Mouse (Mus musculus) heart, postnatal 4 days (tissue): ENCODE results near the gene Ddx3x. TPM values are rescaled to one million over a fixed set of nuclear protein-coding genes. Genes with fewer than 3 reads are reported as not detected.
"Not testable (repeated sequence)": the region's sequence is repeated elsewhere in the genome, so short reads cannot be mapped to it uniquely, and the experiment has no call there.

ENCODE experiments used
- DNase-seq: peaks from one replicate; pipeline ENCODE4 v3.0.0; 2021
- total RNA-seq, 2 experiments: library from RNA; stranded (reverse); gene quantifications; 2 replicates each; pipeline ENCODE4 v1.2.3; 2021

Gene Ddx3x
- total RNA-seq, 2 experiments from 2014 or later: 225 to 270 TPM

DNA sequence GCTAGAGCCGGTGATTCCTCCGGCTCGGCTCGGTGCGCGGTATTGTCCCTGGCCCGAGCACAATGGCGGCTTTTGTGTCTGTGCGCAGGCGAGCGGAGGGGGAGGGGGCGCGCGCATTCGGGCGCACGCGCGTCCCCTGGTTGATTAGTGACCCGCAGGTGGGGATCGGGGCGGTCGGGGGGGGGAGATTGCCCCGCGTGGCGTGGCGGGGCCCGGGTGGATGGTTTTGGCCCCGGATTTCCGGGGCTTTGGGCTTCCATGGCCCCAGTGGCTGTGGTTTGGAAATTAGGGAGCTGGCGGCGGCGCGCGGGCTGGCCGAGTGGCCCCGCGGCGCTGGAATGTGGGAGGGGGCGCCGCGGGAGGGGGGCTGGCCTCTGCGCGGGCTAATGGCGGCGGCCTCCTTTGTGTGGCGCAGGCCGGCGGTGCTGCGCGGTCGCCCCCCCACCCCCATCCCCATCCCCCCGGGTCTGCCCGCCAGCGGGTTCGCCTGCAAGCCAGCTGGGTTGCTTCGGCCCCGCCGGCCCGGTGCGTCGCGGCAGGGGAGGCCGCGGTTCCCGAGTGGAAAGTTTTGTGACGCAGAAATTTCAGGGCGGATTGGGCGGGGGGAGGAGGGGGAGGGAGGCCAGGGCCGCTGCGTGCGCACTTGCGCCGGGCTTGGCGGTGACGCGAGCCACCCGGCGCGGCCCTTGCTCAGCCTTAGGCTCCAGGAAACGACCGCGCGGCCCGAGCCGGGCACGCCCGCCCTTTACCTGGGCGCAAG lies 739 bp downstream of the Ddx3x start:
- DNase-seq: peak; percentile 83

DNA sequence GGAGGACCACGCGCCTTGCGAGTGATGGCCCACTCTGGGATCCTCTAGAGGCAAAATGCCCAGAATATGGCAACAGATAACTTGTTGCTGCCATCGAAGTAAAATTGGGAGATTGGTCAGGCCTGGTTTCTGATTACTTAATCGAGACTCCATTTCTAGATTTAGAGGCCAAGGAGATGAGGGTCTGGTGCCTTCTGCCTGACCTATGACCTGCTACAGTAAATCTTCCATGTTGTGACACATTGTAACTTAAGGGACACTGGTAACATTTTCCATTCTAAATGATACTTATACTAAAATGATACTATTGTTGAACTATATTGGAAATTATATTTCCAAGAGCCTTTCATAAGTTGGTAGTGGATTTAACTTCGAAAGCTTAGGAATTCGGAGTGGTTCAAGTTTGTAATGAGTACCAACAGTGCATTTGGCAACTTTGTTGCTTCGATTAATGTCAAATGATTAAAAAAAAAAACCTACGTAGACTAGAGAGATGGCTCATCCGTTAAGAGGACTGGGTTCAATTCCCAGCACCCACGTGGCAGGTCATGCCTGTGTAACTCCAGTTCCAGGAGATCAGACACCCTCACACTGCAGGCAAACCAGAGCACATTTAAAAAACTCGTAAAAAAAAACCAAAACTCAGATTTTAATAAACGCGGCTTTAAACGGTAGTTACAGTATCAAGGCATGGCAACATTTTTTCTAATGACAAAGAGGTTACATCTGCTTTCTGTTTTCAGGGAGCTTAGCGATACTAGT lies 1.5 kb downstream of the Ddx3x start:
- DNase-seq: no peak

DNA sequence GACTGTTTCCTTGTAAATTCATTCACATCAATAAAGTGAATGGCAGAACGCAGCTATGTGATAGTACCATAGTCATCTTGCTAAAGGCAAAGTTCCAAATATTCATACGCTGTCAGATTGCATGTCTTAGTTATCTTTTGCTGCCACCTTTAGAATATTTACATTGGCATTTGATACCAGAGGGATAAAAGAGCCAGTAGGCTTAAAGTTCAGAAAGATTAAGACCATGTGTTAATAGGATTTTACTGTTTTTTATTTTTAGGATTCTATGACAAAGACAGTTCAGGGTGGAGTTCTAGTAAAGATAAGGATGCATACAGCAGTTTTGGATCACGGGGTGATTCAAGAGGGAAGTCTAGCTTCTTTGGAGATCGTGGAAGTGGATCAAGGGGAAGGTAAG lies 5.0 kb downstream of the Ddx3x start:
- DNase-seq: no peak

DNA sequence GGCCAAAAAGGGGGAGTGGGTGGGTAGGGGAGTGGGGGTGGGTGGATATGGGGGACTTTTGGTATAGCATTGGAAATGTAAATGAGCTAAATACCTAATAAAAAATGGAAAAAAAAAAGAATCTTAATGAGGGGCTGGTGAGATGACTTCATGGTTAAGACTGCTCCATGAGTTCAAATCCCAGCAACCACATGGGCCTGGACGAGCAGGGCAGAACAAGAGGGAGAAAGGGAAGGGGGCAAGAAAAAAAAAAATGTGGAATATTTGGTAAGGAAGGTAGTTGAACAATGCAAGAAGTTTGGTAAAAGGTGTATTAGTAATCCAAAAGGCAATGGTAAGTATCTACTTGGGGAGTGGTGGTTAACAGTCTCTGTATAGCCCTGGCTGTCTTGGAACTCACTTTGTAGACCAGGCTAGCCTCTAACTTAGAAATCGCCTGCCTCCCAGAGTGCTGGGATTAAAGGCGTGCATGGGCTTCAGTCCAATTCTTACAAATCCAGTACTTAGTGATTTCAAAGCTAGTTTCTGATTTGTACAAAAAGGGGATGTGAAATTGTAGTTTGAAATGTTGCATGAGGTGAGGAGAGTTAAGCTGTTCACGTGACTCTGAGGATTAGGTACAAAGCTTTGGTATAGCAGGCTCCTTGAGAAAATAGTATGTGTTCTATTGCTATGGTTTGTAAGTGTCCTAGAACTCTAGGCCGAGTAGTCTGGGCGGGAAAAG lies 13.9 kb downstream of the Ddx3x start:
- DNase-seq: no peak

DNA sequence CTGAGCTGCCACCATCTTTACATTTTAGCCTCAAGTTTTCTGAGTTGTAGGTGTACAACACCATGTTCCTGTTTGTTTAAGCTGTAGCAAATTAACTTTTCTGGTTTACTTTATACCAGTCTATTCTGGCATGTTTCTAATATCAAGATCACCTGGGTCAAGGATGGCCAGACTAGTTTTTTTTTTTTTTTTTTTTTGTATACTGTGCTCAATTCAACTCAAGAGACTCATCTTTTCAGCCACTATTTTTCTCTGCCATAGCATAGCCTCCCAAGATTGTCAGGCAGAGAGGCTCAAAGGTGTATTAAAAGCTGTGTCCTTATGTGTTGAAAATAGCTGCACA lies 14.4 kb downstream of the Ddx3x start:
- no peak for DNase-seq

DNA sequence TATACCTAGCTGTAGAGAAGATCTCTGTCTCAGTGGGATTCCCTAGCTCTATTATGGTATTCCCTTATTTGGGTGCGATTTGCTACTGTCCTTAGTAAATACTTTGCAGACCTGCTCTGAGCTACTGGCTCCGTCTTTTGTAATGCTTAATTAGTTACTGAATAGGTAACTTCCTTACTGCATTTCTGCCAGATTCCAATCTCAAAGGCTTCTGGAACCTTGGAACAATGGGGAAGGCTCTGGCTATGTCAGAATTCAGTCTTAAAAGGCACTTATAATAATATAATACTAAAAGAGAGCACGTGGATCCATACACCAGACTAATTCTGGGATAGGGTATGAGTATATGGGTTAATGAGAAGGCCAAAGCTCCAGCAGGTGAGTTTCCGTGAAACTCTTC lies 15.5 kb downstream of the Ddx3x start:
- not testable (repeated sequence) for DNase-seq

DNA sequence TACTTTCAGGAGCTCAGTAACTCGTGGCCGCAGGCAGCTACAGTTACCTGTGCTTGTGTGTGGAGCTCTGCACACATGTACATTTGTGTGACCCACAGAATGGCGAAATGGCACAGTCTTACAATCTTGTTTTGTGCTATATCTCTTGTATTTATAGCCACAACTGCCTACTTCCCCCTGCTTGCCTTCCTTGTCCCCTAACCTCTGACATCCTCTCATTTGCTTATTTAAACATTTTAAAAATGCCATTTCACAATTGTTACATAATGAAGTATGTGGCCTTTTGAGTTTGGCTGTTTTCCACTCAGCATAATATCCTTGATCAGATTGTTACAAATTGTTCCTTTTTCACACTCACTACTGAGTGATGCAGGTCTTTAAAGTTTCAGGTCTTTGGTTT lies 25.4 kb downstream of the Ddx3x start:
- DNase-seq: no peak

DNA sequence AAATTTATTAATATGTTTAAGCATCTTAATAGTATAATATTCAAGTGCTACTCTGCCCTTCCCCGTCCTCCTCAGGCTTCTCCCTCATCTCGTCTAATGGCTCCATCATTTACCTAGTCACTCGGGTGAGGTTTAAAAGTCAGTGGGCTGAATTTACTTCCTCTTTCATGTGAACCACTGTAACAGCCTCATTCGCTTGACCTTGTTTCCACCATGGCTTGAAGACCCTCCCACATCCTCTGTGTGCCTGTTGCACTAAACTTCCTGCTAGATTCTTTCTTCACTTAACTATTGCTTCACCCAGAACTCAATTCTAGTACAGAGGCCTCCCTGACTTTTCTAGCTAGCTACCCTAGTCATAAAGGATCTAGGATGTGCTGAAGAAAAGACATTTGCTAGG lies 30.6 kb downstream of the Ddx3x start:
- DNase-seq: no peak

DNA sequence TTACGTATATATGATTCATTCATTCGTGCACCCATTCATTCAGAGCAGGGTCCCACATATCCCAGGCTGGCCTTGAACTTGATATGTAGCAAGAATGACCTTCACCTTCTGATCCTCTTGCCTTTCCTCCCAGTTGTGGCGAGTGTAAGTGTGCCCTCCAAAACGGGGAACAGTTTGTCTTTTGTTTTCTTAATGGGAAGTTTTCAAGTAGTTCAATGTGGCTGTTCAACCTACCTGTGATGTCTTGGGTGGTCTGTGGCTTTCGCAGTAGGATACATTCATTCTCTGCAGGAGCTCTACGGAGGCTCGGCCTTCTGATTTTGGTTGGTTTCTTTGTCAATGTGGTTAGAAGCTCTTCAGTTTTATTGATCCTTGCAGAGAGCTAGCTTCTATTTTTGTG lies 48.8 kb downstream of the Ddx3x start:
- no peak for DNase-seq

Other genes starting within 250 kb of the Ddx3x start
- 100 to 1,000 TPM; 146 to 154 TPM for gene Usp9x, start 209.5 kb upstream of the Ddx3x start, total RNA-seq
- gene Nyx, start 185.1 kb downstream of the Ddx3x start, total RNA-seq: under 1 TPM; 0.14 to 0.24 TPM